Mouse (Mus musculus) limb, embryonic 12.5 days (tissue): ENCODE data around the gene Sowaha. TPM values are rescaled to one million over a fixed set of nuclear protein-coding genes. Genes with fewer than 3 reads are reported as not detected.
A peak's percentile ranks its signal among the peaks of the same experiment; 100 is the strongest.

Experiments used
- ATAC-seq: fragments of 200-750 bp; cut with Nextera tagmentation; 2 replicates; pipeline ENCODE4 v1.8.0; 2017; ENCODE audit warnings: low read depth, moderate TSS enrichment; ENCODE audit not compliant: insufficient number of reproducible peaks, insufficient read depth, low FRiP score, low TSS enrichment
- H3K27ac ChIP-seq: fragments of 300-500 bp; sonication (generic); 2 replicates; pipeline ENCODE4 v1.5.1; 2016; ENCODE audit warnings: mild to moderate bottlenecking, moderate library complexity
- H3K27me3 ChIP-seq: fragments of 300-500 bp; sonication (generic); 2 replicates; pipeline ENCODE4 v1.6.1; 2016; ENCODE audit warnings: mild to moderate bottlenecking, moderate library complexity
- H3K36me3 ChIP-seq: fragments of 300-500 bp; sonication (generic); 2 replicates; pipeline ENCODE4 v1.6.1; 2016; ENCODE audit warnings: mild to moderate bottlenecking, moderate library complexity
- H3K4me1 ChIP-seq: fragments of 300-500 bp; sonication (generic); replicated peaks from 2 replicates; pipeline ENCODE4 v1.6.1; 2016
- H3K4me2 ChIP-seq: fragments of 300-500 bp; sonication (generic); 2 replicates; pipeline ENCODE4 v1.6.1; 2016; ENCODE audit warnings: mild to moderate bottlenecking, moderate library complexity
- H3K4me3 ChIP-seq: fragments of 300-500 bp; sonication (generic); replicated peaks from 2 replicates; pipeline ENCODE4 v1.5.1; 2016; ENCODE audit warnings: mild to moderate bottlenecking
- H3K9ac ChIP-seq: fragments of 300-500 bp; sonication (generic); replicated peaks from 2 replicates; pipeline ENCODE4 v1.6.1; 2016; ENCODE audit warnings: mild to moderate bottlenecking, moderate library complexity
- H3K9me3 ChIP-seq: fragments of 300-500 bp; sonication (generic); 2 replicates; pipeline ENCODE4 v1.6.1; 2016; ENCODE audit warnings: mild to moderate bottlenecking, moderate library complexity
- WGBS: fragments of 180-500 bp; shearing (Covaris S2); methylation state at CpG from one replicate; pipeline ENCODE4 v1.1.7; 2016; 5-methylcytosine and 5-hydroxymethylcytosine counted together
- polyA plus RNA-seq: library from polyadenylated mRNA; unstranded; fragments of >200 nt; fragmentation: Nextera tagmentation; extraction: Ambion mirVana; gene quantifications from 2 replicates; pipeline ENCODE4 v1.2.1, GENCODE M21; 2016

The Sowaha gene
- polyA plus RNA-seq, 1 experiment from 2014 or later, result 0.24 TPM

DNA sequence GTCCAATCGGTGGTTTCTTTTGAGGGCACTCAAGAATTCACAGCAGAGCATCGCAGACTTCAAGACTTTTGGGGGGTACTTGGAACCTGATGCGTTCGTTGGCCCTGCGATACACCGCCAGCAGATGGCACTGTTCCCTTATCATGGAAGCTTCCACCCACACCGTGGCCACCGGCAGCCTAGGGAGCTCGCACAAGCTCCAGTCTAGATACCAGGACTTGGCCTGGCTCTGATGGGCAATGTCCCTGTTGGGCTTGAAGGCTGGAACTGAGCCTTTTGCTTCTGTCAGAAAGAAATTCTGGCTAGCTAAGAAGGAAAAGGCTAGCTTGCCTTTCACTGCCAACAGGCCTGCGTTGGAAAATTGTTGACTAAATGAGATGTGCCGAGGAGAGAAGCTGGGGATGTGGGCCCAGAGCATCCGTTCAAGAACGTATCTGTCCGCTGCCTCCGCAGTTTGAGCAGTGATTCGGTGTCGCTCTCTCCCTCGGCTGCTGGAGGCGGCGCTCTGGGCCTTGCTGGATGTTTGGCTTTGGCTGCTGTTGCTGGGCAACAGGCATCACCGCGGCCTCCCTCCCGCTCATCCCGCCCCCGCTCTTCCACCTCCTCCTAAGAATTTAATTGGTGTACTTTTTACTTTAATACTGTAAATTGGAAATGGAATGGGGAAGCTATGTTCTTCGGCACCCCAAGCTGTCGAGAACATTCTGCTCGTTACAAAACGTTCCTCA lies 9.9 kb downstream of the Sowaha start, which contains the start of gene Gm9837:
Gm9837 (minus strand) TSS at position 512 of the 728 bp plus-strand sequence.
- Histone ChIP-seq H3K27ac (peak within 1 kb of the TSS; percentile 74), H3K27me3 (peaks cover 56% of the 10 kb centered on the region), H3K4me1 (peaks cover 24% of the 10 kb centered on the region), H3K9me3 (no peaks in the 10 kb centered on the region), H3K36me3 (no peaks in the 10 kb centered on the region; the same call in 1 of the 2 replicates), H3K9ac (0 out of 2 replicates have a peak within 1 kb of the TSS, but pooled peaks have one; percentile 8), H3K4me3 (peak within 1 kb of the TSS; percentile 22), H3K4me2 (peak within 1 kb of the TSS; percentile 55)
- peak; percentile 70; the same call in 1 of the 2 replicates for ATAC-seq
- 4% methylated on average over 29 of the region's 29 CpGs for WGBS

DNA sequence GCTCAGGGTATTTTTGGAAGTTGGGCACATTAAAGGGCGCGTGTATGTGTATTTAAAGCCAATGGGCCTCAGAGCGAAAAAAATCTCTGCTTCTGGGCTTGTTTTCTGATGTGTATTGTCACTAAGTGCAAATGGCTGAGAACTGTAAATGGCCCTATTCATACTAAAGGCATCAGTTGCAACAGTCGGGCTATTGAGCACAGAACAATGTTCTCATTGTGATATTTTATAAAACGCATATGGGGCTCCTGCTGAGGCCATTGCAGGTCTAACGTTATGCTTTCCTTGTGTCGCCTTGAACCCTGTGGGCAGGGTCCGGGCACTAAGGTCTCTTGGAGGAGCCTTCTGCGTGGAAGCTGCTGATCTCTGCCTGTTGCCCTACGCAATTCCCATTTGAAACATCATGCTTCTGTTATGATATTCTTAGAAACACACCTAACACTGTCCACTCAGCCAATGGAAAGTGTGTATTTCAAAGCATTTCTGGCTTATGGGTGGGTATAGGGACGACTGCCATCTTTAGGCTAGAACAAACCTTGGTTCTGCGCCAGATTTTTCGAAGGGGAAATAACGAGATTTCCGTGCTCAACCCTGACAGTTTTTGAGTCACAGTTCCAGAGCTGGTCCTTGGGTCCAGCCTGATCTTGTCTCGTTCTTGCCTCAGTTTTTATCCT lies 10.6 kb downstream of the Sowaha start:
- H3K27me3 ChIP-seq, result peaks cover 56% of the 10 kb centered on the region
- no peak for ATAC-seq
- 38% methylated on average over 16 of the region's 16 CpGs for WGBS
- H3K4me2 ChIP-seq, result peak overlapping the region; percentile 55
- no peak overlapping the region; the same call in 1 of the 2 replicates for H3K4me3 ChIP-seq
- H3K4me1 ChIP-seq, result peaks cover 24% of the 10 kb centered on the region
- H3K27ac ChIP-seq, result peak overlapping the region; percentile 80
- H3K9me3 ChIP-seq, result no peaks in the 10 kb centered on the region
- peaks cover 4% of the 10 kb centered on the region; the same call in 1 of the 2 replicates for H3K36me3 ChIP-seq
- no peak overlapping the region for H3K9ac ChIP-seq

DNA sequence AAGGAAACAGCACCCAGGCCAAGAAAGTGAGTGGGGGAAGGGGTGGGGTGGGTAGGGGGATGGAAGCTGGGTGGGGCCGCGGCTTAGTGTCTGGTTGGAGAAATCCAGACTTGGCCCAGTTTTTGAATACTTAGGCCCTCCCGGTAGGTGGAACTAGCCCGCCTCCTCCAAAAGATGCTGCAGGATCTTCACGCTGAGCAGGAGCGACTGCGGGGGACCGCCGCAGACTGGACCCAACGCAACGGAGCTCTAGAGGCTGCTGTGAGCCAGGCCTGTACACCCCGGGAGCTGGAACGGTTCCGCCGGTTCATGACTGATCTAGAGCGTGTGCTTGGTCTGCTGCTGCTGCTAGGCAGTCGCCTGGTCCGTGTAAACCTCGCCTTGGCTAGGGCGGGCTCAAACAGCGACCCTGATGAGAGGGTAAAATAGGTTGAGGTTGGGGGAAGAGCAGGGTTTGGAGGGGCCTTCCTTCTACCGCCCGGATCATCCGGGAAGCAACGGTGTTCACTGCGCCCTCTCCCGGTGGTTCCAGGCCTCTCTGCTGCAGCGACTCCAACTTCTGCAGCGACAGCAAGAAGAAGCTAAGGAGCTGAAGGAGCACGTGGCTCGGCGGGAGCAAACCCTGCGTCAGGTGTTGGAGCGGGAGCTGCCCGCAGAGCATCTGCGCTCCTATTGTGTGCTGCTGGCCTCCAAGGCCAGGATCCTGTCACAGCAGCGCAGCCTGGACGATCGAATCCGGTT lies 13.7 kb downstream of the Sowaha start:
- Histone ChIP-seq H3K4me2 (peak overlapping the region; percentile 56), H3K9me3 (no peaks in the 10 kb centered on the region), H3K27me3 (peaks cover 76% of the 10 kb centered on the region), H3K4me3 (peak overlapping the region; percentile 24), H3K27ac (no peak overlapping the region), H3K4me1 (peaks cover 39% of the 10 kb centered on the region), H3K36me3 (peaks cover 4% of the 10 kb centered on the region; the same call in 1 of the 2 replicates), H3K9ac (no peak overlapping the region; the same call in 1 of the 2 replicates)
- WGBS, result 8% methylated on average over 40 of the region's 40 CpGs
- ATAC-seq, result peak; percentile 18; the same call in 1 of the 2 replicates

GRCm38 (mm10) chr11:53463551-53464424 lies 16.3 kb downstream of the Sowaha start:
- 7% methylated on average over 55 of the region's 55 CpGs for WGBS
- H3K27me3 ChIP-seq, result peaks cover 66% of the 10 kb centered on the region
- H3K9ac ChIP-seq, result peak overlapping the region; percentile 44
- H3K36me3 ChIP-seq, result peaks cover 4% of the 10 kb centered on the region; the same call in 1 of the 2 replicates
- no peaks in the 10 kb centered on the region for H3K9me3 ChIP-seq
- peak overlapping the region; percentile 86 for H3K4me2 ChIP-seq
- peak overlapping the region; percentile 40 for H3K4me3 ChIP-seq
- no peak overlapping the region for H3K27ac ChIP-seq
- H3K4me1 ChIP-seq, result peaks cover 25% of the 10 kb centered on the region
- ATAC-seq, result no peak

DNA sequence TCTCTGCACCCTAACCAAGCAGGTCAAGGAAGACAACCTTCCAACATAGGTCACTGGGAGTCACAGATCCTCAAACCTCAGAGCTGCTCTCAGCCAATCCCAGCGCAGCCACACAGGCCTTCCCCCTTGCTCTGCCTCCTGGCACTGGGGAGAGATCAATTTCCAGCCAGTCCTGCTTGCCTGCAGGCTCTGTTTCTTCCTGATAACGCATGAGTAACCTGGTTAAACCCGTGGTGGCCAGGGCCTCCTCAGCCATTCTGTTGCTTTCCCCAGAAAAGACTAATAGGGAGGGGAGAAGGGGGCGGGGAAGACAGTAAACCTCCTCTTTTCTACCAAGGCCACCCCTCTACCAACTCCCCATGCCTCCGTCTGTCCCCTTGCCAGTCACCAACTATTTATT lies 18.3 kb downstream of the Sowaha start:
- no peaks in the 10 kb centered on the region for H3K9me3 ChIP-seq
- peaks cover 20% of the 10 kb centered on the region for H3K4me1 ChIP-seq
- 24% methylated on average over 5 of the region's 5 CpGs for whole genome bisulfite sequencing
- no peak for ATAC-seq
- no peak overlapping the region for H3K4me2 ChIP-seq
- peaks cover 68% of the 10 kb centered on the region for H3K27me3 ChIP-seq
- H3K9ac ChIP-seq, result no peak overlapping the region
- H3K27ac ChIP-seq, result no peak overlapping the region
- peaks cover 4% of the 10 kb centered on the region; the same call in 1 of the 2 replicates for H3K36me3 ChIP-seq
- H3K4me3 ChIP-seq, result no peak overlapping the region

- Histone ChIP-seq H3K9ac (no peak overlapping the region), H3K4me3 (no peak overlapping the region), H3K9me3 (no peaks in the 10 kb centered on the region), H3K36me3 (peaks cover 4% of the 10 kb centered on the region; the same call in 1 of the 2 replicates), H3K27ac (no peak overlapping the region), H3K4me2 (no peak overlapping the region), H3K27me3 (peaks cover 61% of the 10 kb centered on the region), H3K4me1 (peaks cover 15% of the 10 kb centered on the region)
- 91% methylated on average over 3 of the region's 3 CpGs for WGBS
- no peak for ATAC-seq
Observed at GRCm38 (mm10) chr11:53460192-53460591, 19.9 kb downstream of the Sowaha start.

DNA sequence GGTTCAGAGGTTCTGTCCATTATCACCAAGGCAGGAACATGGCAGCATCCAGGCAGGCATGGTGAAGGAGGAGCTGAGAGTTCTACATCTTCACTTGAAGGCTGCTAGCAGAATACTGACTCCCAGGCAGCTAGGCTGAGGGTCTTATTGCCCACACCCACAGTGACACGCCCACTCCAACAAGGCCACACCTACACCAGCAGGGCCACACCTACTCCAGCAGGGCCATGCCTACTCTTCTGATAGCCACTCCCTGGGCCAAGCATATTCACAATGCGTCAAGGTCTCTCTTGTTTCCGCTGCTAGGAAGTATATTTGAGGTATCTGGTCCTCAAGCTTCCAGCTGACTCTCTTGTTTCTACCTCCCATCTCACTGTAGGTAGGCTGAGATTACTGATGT lies 21.1 kb downstream of the Sowaha start:
- ATAC-seq, result no peak
- no peaks in the 10 kb centered on the region for H3K36me3 ChIP-seq

DNA sequence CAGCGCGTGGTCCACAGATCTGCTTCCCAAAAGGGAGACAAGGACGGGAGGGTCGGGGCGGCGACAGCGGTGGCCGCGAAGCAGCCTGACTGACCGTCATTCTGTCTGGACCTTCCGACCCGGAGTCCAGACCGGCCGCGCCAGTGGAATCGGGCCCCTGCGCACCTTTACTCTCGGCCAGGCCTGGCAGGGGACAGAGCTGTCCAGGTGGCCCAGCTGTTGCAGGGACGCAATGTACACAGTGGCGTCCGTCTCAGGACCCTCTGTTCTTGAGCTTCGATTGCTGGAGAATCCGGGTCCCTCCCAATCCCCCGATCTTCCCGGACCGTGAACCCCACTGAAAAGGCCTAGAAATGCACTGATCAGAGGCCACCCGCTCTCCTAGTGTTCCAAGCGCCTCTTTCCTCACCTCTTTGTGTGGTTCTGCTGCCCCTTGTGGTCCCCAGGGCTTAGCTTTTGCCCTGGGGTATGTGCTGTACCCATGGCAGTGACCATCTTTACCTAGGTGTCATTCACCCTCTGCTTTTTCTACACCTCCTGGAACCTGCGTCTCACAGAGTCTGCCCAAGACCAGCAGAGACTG lies 22.6 kb downstream of the Sowaha start:
- ATAC-seq, result peak; percentile 50; the same call in 1 of the 2 replicates
- H3K27me3 ChIP-seq, result peaks cover 34% of the 10 kb centered on the region

More for the DNA sequence above, 21.1 kb downstream of the Sowaha start:
- no peaks in the 10 kb centered on the region for H3K9me3 ChIP-seq
- H3K4me2 ChIP-seq, result no peak overlapping the region
- H3K4me1 ChIP-seq, result peaks cover 14% of the 10 kb centered on the region
- H3K27ac ChIP-seq, result no peak overlapping the region
- no peak overlapping the region for H3K4me3 ChIP-seq
- H3K27me3 ChIP-seq, result peaks cover 49% of the 10 kb centered on the region
- WGBS, result 64% methylated on average over 3 of the region's 3 CpGs
- H3K9ac ChIP-seq, result no peak overlapping the region

DNA sequence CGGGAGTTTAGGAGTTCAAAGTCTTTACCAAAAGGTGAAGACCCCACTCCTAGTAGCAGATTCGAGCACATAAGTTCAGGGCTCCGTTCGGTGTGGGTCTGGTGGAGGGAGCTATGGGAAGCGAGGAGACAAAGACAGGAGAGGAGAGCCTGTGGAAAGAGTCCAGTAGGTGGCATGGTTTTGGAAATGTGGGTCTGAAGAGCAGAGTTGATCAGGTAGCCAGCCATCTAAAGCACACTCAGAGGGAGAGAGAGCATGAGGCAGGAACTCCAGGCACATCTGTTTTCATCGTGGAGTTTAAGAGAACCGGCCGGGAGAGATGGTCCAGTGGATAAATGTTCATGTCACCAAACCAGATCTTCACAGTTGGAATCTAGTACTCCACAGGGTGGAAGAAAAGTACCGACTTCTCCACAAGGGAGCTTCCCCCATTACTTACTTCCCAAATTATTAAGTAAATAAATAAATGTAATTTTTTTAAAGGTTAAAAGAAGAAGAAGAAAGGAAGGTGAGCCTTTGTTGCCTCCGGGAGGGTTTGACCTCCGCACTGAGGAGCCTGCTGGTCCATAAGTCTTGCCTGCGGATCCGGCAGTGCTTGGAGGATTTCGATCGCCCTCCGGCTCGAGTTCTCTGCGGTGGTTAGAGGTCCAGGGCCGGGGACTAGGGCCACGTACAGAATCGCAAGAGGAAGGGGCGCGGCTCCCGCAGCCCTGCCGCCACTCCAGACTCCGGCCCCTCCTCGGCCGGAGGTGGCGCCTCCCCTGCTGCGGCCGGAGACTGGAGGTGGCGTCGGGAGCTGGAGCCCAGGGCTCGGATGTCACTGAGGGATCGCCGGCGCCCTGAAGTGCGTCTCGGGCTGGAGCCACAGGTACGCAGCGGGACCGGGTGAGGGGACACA lies 23.4 kb downstream of the Sowaha start, which contains the start of the genes Gm10447 and Shroom1:
Gm10447 (minus strand) TSS at position 637 of the 898 bp plus-strand sequence.
Shroom1 (plus strand) TSS at position 732 of the 898 bp plus-strand sequence.
- Histone ChIP-seq H3K4me1 (no peaks in the 10 kb centered on the region), H3K4me3 (peak within 1 kb of the TSS; percentile 56), H3K9ac (peak within 1 kb of the TSS; percentile 71), H3K4me2 (peak within 1 kb of the TSS; percentile 87), H3K9me3 (no peaks in the 10 kb centered on the region), H3K27ac (peak within 1 kb of the TSS; percentile 45), H3K27me3 (peaks cover 26% of the 10 kb centered on the region), H3K36me3 (no peaks in the 10 kb centered on the region)
- WGBS, result 2% methylated on average over 42 of the region's 42 CpGs
- ATAC-seq, result peak; percentile 86

More for the DNA sequence above, 22.6 kb downstream of the Sowaha start:
- Histone ChIP-seq H3K27ac (peak overlapping the region; percentile 45), H3K4me2 (peak overlapping the region; percentile 87), H3K36me3 (no peaks in the 10 kb centered on the region), H3K9ac (peak overlapping the region; percentile 71), H3K9me3 (no peaks in the 10 kb centered on the region), H3K4me3 (peak overlapping the region; percentile 56), H3K4me1 (no peaks in the 10 kb centered on the region)
- WGBS, result 6% methylated on average over 29 of the region's 29 CpGs
